ENCODE assay signal across 11 mouse cellular contexts in the genomic region with DNA sequence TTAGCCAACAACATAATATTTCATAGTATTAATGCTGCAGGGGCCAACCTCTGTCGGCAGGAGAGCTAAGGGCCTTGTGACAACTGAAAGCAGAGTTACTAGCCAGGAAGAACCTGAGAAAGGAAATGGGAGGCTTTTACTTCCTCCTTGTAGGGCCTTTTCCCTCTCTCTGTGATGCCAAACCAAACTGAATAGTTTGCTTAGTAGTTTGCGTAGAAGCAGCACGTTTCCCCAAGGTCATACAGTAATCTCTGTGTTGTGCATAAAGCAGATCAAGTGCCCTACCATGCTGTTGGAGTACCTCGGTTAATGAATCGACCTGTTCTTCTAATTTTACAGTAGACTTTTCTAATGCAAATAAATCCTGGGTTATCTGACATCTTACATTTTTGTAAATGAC. TPM values are rescaled to one million over a fixed set of nuclear protein-coding genes. Genes with fewer than 3 reads are reported as not detected.
DNase-seq lines count a peak whose midpoint lies in the region; ATAC-seq lines count a peak whose summit lies in the region.
"Had no signal": no experiment of that assay in that cellular context is flagged by ENCODE, and none has a peak within 500 bp of the region (broad histone marks: within the 10 kb centered on the region; RNA-seq: fewer than 3 reads in every experiment).

No protein-coding gene starts in this region.

- DNase-seq in heart, postnatal 25 days (ENCODE audit: low spot score), result no peak
- no peak for DNase-seq in liver, embryonic 13.5 days
- no peak for DNase-seq in embryo, embryonic 9.5 days (ENCODE audit: extremely low spot score)
- no peak for DNase-seq in ovary, postnatal 36 days (ENCODE audit: low spot score)
- DNase-seq: cerebellum, adult 8-10 months; right cerebral cortex, postnatal 25 days had no signal

- peaks cover 4% of the 10 kb centered on the region; the same call in 1 of the 2 replicates for H3K9me3 ChIP-seq in heart, embryonic 16.5 days (replicated peaks; ENCODE audit: control insufficient read depth, low read length)
- H3K9me3 ChIP-seq in megakaryocyte, embryonic 14.5 days, result peaks cover 11% of the 10 kb centered on the region
- peaks cover 5% of the 10 kb centered on the region; the same call in 1 of the 2 replicates for H3K9me3 ChIP-seq in liver, embryonic 13.5 days (replicated peaks)
- H3K9me3 ChIP-seq in stomach, embryonic 15.5 days, result no peaks in the 10 kb centered on the region

- no peaks in the 10 kb centered on the region for H3K36me3 ChIP-seq in heart, embryonic 16.5 days (ENCODE audit: control insufficient read depth, insufficient read depth)
- H3K36me3 ChIP-seq in megakaryocyte, embryonic 14.5 days (replicated peaks; ENCODE audit: low read length), result peaks cover 33% of the 10 kb centered on the region
- H3K36me3 ChIP-seq in liver, embryonic 13.5 days, result peaks cover 6% of the 10 kb centered on the region
- H3K36me3 ChIP-seq in stomach, embryonic 15.5 days, result no peaks in the 10 kb centered on the region

- intact Hi-C loops in heart, postnatal 25 days (cut with DNase I), result no loop called here

- H3K27ac ChIP-seq in heart, embryonic 16.5 days (ENCODE audit: low read length), result peak overlapping the region; percentile 45
- H3K27ac ChIP-seq in liver, embryonic 13.5 days, result peak overlapping the region; percentile 100
- H3K27ac ChIP-seq in stomach, embryonic 15.5 days, result peak overlapping the region; percentile 98
- H3K27ac ChIP-seq: layer of hippocampus, adult 2 months had no signal

- ATAC-seq in heart, embryonic 16.5 days (replicated peaks; ENCODE audit: extremely low read depth, insufficient read depth, low FRiP score), result no peak
- ATAC-seq in megakaryocyte, adult 5-6 weeks (ENCODE audit: poor library complexity, severe bottlenecking), result no peak
- no peak for ATAC-seq in liver, embryonic 13.5 days (ENCODE audit: low read depth)
- no peak for ATAC-seq in stomach, embryonic 15.5 days (ENCODE audit: insufficient read depth, low FRiP score, low read depth)

- no peak overlapping the region for H3K4me2 ChIP-seq in heart, embryonic 16.5 days (ENCODE audit: low read depth, low read length)
- H3K4me2 ChIP-seq in liver, embryonic 13.5 days, result peak overlapping the region; percentile 85
- no peak overlapping the region for H3K4me2 ChIP-seq in stomach, embryonic 15.5 days

- no peak overlapping the region for H3K9ac ChIP-seq in heart, embryonic 16.5 days (ENCODE audit: low read length)
- H3K9ac ChIP-seq in liver, embryonic 13.5 days, result peak overlapping the region; percentile 99
- no peak overlapping the region for H3K9ac ChIP-seq in stomach, embryonic 15.5 days

- H3K4me3 ChIP-seq in heart, embryonic 16.5 days (ENCODE audit: low read length), result no peak overlapping the region
- H3K4me3 ChIP-seq in megakaryocyte, embryonic 14.5 days (replicated peaks), result peak overlapping the region; percentile 64
- peak overlapping the region; percentile 93; the same call in 1 of the 2 replicates for H3K4me3 ChIP-seq in liver, embryonic 13.5 days (replicated peaks)
- H3K4me3 ChIP-seq in stomach, embryonic 15.5 days (replicated peaks), result no peak overlapping the region
- H3K4me3 ChIP-seq: layer of hippocampus, adult 2 months had no signal

- H3K4me1 ChIP-seq in heart, embryonic 16.5 days (ENCODE audit: control insufficient read depth, insufficient read depth, low read length), result peaks cover 29% of the 10 kb centered on the region
- H3K4me1 ChIP-seq in megakaryocyte, embryonic 14.5 days, result peaks cover 49% of the 10 kb centered on the region
- H3K4me1 ChIP-seq in liver, embryonic 13.5 days (replicated peaks), result peaks cover 50% of the 10 kb centered on the region
- H3K4me1 ChIP-seq in stomach, embryonic 15.5 days, result peaks cover 10% of the 10 kb centered on the region; the same call in 1 of the 2 replicates

- H3K27me3 ChIP-seq in heart, embryonic 16.5 days (ENCODE audit: control insufficient read depth, insufficient read depth, low read length), result no peaks in the 10 kb centered on the region
- H3K27me3 ChIP-seq in megakaryocyte, embryonic 14.5 days (replicated peaks), result no peaks in the 10 kb centered on the region
- H3K27me3 ChIP-seq in liver, embryonic 13.5 days, result no peaks in the 10 kb centered on the region
- no peaks in the 10 kb centered on the region for H3K27me3 ChIP-seq in stomach, embryonic 15.5 days (replicated peaks)

- 54% methylated on average over 5 of the region's 5 CpGs for WGBS in heart, embryonic 16.5 days
- 56% methylated on average over 5 of the region's 5 CpGs for WGBS in liver, embryonic 13.5 days (ENCODE audit: insufficient replicate concordance)
- 50% methylated on average over 5 of the region's 5 CpGs for WGBS in stomach, embryonic 15.5 days

RNA-seq across cellular contexts. Expression of gene Nfe2l2, which starts 2.0 kb away (rescaled TPM):
- polyA plus RNA-seq in heart, embryonic 16.5 days (2015; fragmentation: Nextera tagmentation; extraction: Ambion mirVana), result 58.3 and 61.3 TPM in 2 replicates
- 10 to 100 TPM; 56.8 to 72.0 TPM for total RNA-seq in heart, postnatal 25 days (2021)
- 11.9 and 34.2 TPM in 2 replicates for polyA plus RNA-seq in megakaryocyte, embryonic 14.5 days (2012; ENCODE audit: insufficient read depth, low replicate concordance)
- 148 TPM in 2 replicates for total RNA-seq in megakaryocyte, adult 5-6 weeks (2015)
- 81.2 and 94.4 TPM in 2 replicates for total RNA-seq in megakaryocyte, adult 5-6 weeks (2017)
- 44.6 and 54.3 TPM in 2 replicates for polyA plus RNA-seq in liver, embryonic 13.5 days (2015; fragmentation: Nextera tagmentation; extraction: Ambion mirVana)
- polyA plus RNA-seq in stomach, embryonic 15.5 days (2015; fragmentation: Nextera tagmentation; extraction: Ambion mirVana), result 93.9 and 97.4 TPM in 2 replicates

RNA-seq across cellular contexts. Expression of gene Hnrnpa3, which starts 47.4 kb away (rescaled TPM):
- polyA plus RNA-seq in heart, embryonic 16.5 days (2015; fragmentation: Nextera tagmentation; extraction: Ambion mirVana), result 139 and 182 TPM in 2 replicates
- 100 to 1,000 TPM; 159 to 193 TPM for total RNA-seq in heart, postnatal 25 days (2021)
- 28.2 and 136 TPM in 2 replicates for polyA plus RNA-seq in megakaryocyte, embryonic 14.5 days (2012; ENCODE audit: insufficient read depth, low replicate concordance)
- total RNA-seq in megakaryocyte, adult 5-6 weeks (2015), result 596 and 620 TPM in 2 replicates
- 223 and 241 TPM in 2 replicates for total RNA-seq in megakaryocyte, adult 5-6 weeks (2017)
- 161 and 182 TPM in 2 replicates for polyA plus RNA-seq in liver, embryonic 13.5 days (2015; fragmentation: Nextera tagmentation; extraction: Ambion mirVana)
- polyA plus RNA-seq in stomach, embryonic 15.5 days (2015; fragmentation: Nextera tagmentation; extraction: Ambion mirVana), result 241 and 344 TPM in 2 replicates

Comparison
In these comparisons a context has a peak if more than half of its experiments do, and no peak if none do; other contexts are left out.
1. H3K27ac ChIP-seq: peak in every context shown above with its lines; median percentile 100 in liver, embryonic 13.5 days; 98 in stomach, embryonic 15.5 days; 45 in heart, embryonic 16.5 days.
2. H3K4me3 ChIP-seq: peak in megakaryocyte, embryonic 14.5 days (single experiment) and liver, embryonic 13.5 days (single experiment); none in heart, embryonic 16.5 days (single experiment) and stomach, embryonic 15.5 days (single experiment).